Mouse (Mus musculus) cortical plate, adult 2 months (tissue): Measurements from ENCODE around the gene Tmem164. TPM values are rescaled to one million over a fixed set of nuclear protein-coding genes. Genes with fewer than 3 reads are reported as not detected.

Experiments
- H3K27ac ChIP-seq: fragments of 200-500 bp; 2 replicates; pipeline ENCODE4 v1.5.1; 2012; ENCODE audit warnings: low read length, control low read depth, inconsistent platforms; ENCODE audit not compliant: insufficient read depth
- H3K4me1 ChIP-seq: fragments of 200-500 bp; 2 replicates; pipeline ENCODE4 v1.6.1; 2011; ENCODE audit warnings: low read length; ENCODE audit not compliant: control insufficient read depth, insufficient read depth
- H3K4me3 ChIP-seq: fragments of 200-500 bp; 2 replicates; pipeline ENCODE4 v1.5.1; 2011; ENCODE audit warnings: mild to moderate bottlenecking, low read length, control low read depth; ENCODE audit not compliant: insufficient read depth
- CTCF ChIP-seq: fragments of 200-500 bp; IDR thresholded peaks from 2 replicates; pipeline ENCODE4 v1.5.1; 2011; ENCODE audit warnings: mild to moderate bottlenecking, control low read depth, low read length; ENCODE audit not compliant: insufficient read depth; ENCODE audit errors: extremely low read depth
- POLR2A ChIP-seq: fragments of 200-500 bp; IDR thresholded peaks from 2 replicates; pipeline ENCODE4 v1.6.1; 2011; ENCODE audit warnings: mild to moderate bottlenecking, low read length, control low read depth; ENCODE audit not compliant: insufficient read depth; ENCODE audit errors: extremely low read depth
- polyA plus RNA-seq: library from polyadenylated mRNA; depleted of rRNA; stranded (reverse); fragments of >200 nt; gene quantifications from 2 replicates; pipeline ENCODE4 v1.2.3, GENCODE M21; 2012

Gene Tmem164
- polyA plus RNA-seq, 1 experiment, result 17.0 TPM

- Histone ChIP-seq H3K4me3 (no peak overlapping the region), H3K27ac (no peak overlapping the region), H3K4me1 (no peaks in the 10 kb centered on the region)
- no peak for TF ChIP-seq POLR2A
- TF ChIP-seq CTCF, result no peak
Measured at GRCm38 (mm10) chrX:142716014-142716413, 34.8 kb downstream of the Tmem164 start.

DNA sequence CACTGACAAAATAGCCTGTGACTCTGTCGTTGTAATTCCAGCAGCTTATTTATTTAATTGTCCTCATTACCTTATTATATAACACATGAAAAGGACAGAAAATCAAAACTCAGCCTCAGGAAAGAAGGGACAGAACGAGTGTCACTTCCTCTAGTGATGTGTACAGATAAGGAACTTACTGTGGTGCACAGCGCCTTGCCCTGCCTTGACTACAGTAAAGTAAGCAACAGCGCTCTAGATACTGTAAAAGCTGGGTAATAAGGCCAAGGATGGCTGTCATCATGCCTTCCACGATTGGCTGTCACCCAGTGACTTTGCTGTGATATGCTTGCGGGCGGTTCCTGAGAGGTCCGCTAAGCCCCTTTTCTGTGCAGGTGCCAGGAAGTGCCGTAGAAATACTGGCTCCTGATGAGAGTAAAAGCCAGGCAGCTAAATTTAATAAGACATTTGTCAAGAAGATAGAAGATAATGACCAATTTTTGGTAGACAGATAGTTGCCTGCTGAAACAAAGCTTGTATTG lies 36.8 kb downstream of the Tmem164 start:
- Histone ChIP-seq H3K27ac (no peak overlapping the region), H3K4me1 (no peaks in the 10 kb centered on the region), H3K4me3 (no peak overlapping the region)
- no peak for TF ChIP-seq CTCF
- no peak for TF ChIP-seq POLR2A

- Histone ChIP-seq H3K4me3 (no peak overlapping the region), H3K4me1 (no peaks in the 10 kb centered on the region), H3K27ac (no peak overlapping the region)
- TF ChIP-seq POLR2A (no peak), CTCF (no peak)
Measured at GRCm38 (mm10) chrX:142718759-142719158, 37.6 kb downstream of the Tmem164 start.

- Histone ChIP-seq H3K27ac (no peak overlapping the region), H3K4me3 (no peak overlapping the region), H3K4me1 (no peaks in the 10 kb centered on the region)
- TF ChIP-seq POLR2A (no peak), CTCF (no peak)
Measured at GRCm38 (mm10) chrX:142721897-142722296, 40.7 kb downstream of the Tmem164 start.

DNA sequence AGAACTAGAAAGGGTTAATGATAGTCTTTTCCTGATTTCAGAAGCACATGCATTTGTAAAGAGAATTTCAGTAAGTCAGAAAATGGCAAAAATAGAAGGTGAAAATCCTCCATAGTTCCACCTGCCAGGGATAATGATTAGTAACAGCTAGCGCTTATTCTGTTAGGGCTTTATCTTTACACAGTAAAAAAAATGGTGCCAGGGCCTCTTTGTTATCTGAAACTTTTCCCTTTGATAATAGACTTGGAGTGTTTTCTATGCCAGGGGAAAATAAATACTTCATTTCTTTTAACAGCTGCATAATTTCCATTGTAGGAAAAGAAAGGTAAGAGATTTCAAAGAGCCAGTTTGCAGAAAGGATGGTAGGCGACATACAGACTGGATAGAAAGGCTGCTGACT lies 43.0 kb downstream of the Tmem164 start:
- Histone ChIP-seq H3K4me1 (no peaks in the 10 kb centered on the region), H3K4me3 (no peak overlapping the region), H3K27ac (no peak overlapping the region)
- TF ChIP-seq CTCF (no peak), POLR2A (no peak)

DNA sequence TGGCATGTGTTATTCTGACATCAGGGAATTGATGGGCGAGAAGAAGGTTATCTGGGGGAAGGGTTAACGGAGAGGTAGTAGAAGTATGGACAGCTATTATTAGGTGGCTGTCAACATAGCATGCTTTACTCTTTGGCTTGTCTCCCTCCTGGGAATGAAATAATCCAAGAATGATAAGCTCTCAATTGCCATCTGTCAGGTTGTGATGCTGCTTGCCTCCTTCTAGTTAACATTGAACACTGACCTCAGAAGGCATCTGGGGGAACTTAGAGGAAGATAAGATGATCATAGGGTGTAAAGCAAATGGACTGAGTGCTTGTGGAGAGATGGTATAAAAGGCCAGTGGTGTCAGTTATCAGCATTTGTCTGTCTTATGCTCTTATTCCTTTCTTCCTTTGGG lies 44.4 kb downstream of the Tmem164 start:
- H3K27ac ChIP-seq, result no peak overlapping the region
- TF ChIP-seq POLR2A (no peak), CTCF (no peak)

GRCm38 (mm10) chrX:142726311-142726710 lies 45.1 kb downstream of the Tmem164 start:
- no peaks in the 10 kb centered on the region for H3K4me1 ChIP-seq
- no peak overlapping the region for H3K27ac ChIP-seq
- TF ChIP-seq POLR2A, result no peak
- no peak for TF ChIP-seq CTCF
- H3K4me3 ChIP-seq, result no peak overlapping the region

More for the DNA sequence above, 44.4 kb downstream of the Tmem164 start:
- no peak overlapping the region for H3K4me3 ChIP-seq
- H3K4me1 ChIP-seq, result no peaks in the 10 kb centered on the region

- no peak overlapping the region for H3K4me3 ChIP-seq
- no peaks in the 10 kb centered on the region for H3K4me1 ChIP-seq
- no peak for TF ChIP-seq CTCF
- TF ChIP-seq POLR2A, result no peak
- 0 out of 2 replicates have a peak overlapping the region, but pooled peaks have one; percentile 16 for H3K27ac ChIP-seq
Measured at GRCm38 (mm10) chrX:142727847-142728246, 46.6 kb downstream of the Tmem164 start.

DNA sequence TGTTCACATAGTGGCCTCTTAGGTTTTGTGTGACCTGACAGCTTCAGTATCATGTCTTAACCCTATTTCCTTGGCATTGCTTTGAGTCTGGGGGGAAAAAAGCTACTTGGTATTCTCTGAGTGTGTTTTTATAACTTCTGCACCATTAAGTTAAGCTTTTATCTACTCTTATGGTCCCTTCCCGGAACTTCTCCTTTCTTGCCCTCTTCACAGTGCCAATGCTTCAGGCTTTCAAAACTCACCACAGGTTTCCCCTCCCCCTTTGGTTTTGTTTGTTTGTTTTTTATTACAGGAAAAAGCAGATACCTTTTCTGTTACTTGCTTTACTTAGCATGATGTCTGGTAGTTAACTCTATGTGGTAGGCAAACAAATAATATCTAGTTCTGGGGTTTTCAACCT lies 47.8 kb downstream of the Tmem164 start:
- no peak for TF ChIP-seq CTCF
- TF ChIP-seq POLR2A, result no peak
- Histone ChIP-seq H3K4me3 (no peak overlapping the region), H3K4me1 (no peaks in the 10 kb centered on the region), H3K27ac (no peak overlapping the region)

DNA sequence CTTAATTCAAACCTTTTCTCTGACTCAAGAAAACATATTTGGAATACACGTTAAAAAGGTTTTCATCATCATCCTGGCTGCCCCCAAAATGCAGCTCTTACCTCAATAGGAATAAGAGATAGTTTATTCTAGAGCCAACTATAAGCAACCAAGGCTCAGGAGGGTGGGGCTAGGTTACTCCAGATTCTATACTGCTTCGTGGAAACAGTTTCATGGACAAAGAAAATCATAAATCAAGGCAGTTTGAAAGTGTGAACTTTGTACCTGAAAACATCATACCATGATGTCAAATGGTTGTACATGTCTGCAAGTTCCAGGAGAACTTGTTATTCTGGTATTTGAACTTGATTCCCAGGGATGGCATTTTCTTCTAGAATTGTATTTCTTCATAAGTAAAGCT lies 48.3 kb downstream of the Tmem164 start:
- TF ChIP-seq POLR2A, result no peak
- no peak for TF ChIP-seq CTCF
- H3K27ac ChIP-seq, result no peak overlapping the region
- H3K4me3 ChIP-seq, result no peak overlapping the region
- H3K4me1 ChIP-seq, result no peaks in the 10 kb centered on the region

DNA sequence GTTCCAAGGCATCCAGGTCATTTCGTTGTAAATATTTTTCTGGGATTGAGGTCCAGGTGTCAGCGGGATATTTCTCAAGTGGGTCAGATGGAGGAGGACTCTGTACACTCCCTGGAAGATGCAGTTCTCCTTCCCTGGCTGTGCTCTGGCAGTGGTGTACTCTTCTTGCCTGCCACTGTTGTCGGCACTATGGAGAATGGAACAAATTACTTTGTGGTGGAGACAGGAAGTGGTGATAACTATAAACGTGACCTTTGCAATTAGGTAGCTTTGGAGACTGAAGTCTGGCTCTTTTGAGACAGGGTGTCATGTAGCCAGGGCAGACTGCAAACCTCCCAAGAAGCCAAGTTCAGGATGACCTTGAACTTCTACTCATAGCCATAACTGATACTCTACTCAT lies 55.9 kb downstream of the Tmem164 start:
- H3K4me3 ChIP-seq, result no peak overlapping the region
- no peak for TF ChIP-seq POLR2A
- TF ChIP-seq CTCF, result no peak
- no peak overlapping the region for H3K27ac ChIP-seq
- no peaks in the 10 kb centered on the region for H3K4me1 ChIP-seq

DNA sequence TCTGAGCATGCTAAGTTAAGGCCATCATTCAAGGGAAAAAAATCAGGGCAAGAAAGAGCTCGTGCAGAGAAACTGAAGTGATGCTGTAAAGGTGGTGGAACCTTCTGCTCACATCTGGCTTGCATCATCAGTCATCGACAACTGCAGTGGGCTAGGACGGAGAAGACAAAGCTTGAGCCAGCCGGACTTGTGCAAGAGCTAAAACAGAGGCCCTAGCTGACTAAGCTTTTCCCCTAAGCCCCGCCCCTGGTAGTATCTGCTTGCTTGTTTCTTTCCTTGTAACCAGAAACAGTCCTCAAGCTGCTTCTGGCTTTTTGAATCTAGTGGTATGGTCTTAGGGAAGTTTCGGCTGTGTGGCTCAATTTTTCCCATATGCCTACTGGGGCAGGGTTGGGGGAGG lies 56.5 kb downstream of the Tmem164 start:
- no peak overlapping the region for H3K27ac ChIP-seq
- TF ChIP-seq CTCF, result no peak
- no peak for TF ChIP-seq POLR2A
- H3K4me1 ChIP-seq, result no peaks in the 10 kb centered on the region
- H3K4me3 ChIP-seq, result no peak overlapping the region
